Mouse (Mus musculus) limb, embryonic 13.5 days (tissue): ENCODE measurements around the gene Rps11. TPM values are rescaled to one million over a fixed set of nuclear protein-coding genes. Genes with fewer than 3 reads are reported as not detected.
"Not testable (repeated sequence)": the region's sequence is repeated elsewhere in the genome, so short reads cannot be mapped to it uniquely, and the experiment has no call there.

Experiments used
- ATAC-seq: fragments of 200-750 bp; cut with Nextera tagmentation; 2 replicates; pipeline ENCODE4 v1.8.0; 2017; ENCODE audit warnings: low read depth, moderate number of reproducible peaks, moderate TSS enrichment; ENCODE audit not compliant: low FRiP score
- H3K27ac ChIP-seq: fragments of 300-500 bp; sonication (generic); 2 replicates; pipeline ENCODE4 v1.5.1; 2015; ENCODE audit warnings: inconsistent platforms, mild to moderate bottlenecking, moderate library complexity
- H3K27me3 ChIP-seq: fragments of 300-500 bp; sonication (generic); 2 replicates; pipeline ENCODE4 v1.6.1; 2015; ENCODE audit warnings: mild to moderate bottlenecking, inconsistent platforms
- H3K36me3 ChIP-seq: fragments of 300-500 bp; sonication (generic); 2 replicates; pipeline ENCODE4 v1.6.1; 2015; ENCODE audit warnings: inconsistent platforms, mild to moderate bottlenecking, moderate library complexity
- H3K4me1 ChIP-seq: fragments of 300-500 bp; sonication (generic); 2 replicates; pipeline ENCODE4 v1.6.1; 2015; ENCODE audit warnings: inconsistent platforms
- H3K4me2 ChIP-seq: fragments of 300-500 bp; sonication (generic); replicated peaks from 2 replicates; pipeline ENCODE4 v1.6.1; 2015; ENCODE audit warnings: inconsistent platforms, mild to moderate bottlenecking, moderate library complexity
- H3K4me3 ChIP-seq: fragments of 300-500 bp; sonication (generic); 2 replicates; pipeline ENCODE4 v1.5.1; 2015; ENCODE audit warnings: moderate library complexity, mild to moderate bottlenecking, inconsistent platforms
- H3K9ac ChIP-seq: fragments of 300-500 bp; sonication (generic); 2 replicates; pipeline ENCODE4 v1.6.1; 2015; ENCODE audit warnings: mild to moderate bottlenecking, inconsistent platforms
- H3K9me3 ChIP-seq: fragments of 300-500 bp; sonication (generic); 2 replicates; pipeline ENCODE4 v1.6.1; 2016; ENCODE audit warnings: inconsistent platforms
- WGBS: fragments of 180-500 bp; shearing (Covaris S2); methylation state at CpG from one replicate; pipeline ENCODE4 v1.1.7; 2015; 5-methylcytosine and 5-hydroxymethylcytosine counted together
- polyA plus RNA-seq: library from polyadenylated mRNA; unstranded; fragments of >200 nt; fragmentation: Nextera tagmentation; extraction: Ambion mirVana; gene quantifications from 2 replicates; pipeline ENCODE4 v1.2.1, GENCODE M21; 2015

The Rps11 gene
- 1,512 and 1,535 TPM in 2 replicates for polyA plus RNA-seq

- peak within 1 kb of the TSS; percentile 94 for H3K4me2 ChIP-seq
- peaks cover 67% of the 10 kb centered on the region for H3K36me3 ChIP-seq
- ATAC-seq = peak; percentile 79
- no peaks in the 10 kb centered on the region for H3K9me3 ChIP-seq
- peaks cover 57% of the 10 kb centered on the region for H3K4me1 ChIP-seq
- peak within 1 kb of the TSS; percentile 98 for H3K9ac ChIP-seq
- under 1% methylated on average over 59 of the region's 59 CpGs for WGBS
- peak within 1 kb of the TSS; percentile 92 for H3K27ac ChIP-seq
- H3K4me3 ChIP-seq = peak within 1 kb of the TSS; percentile 98
- no peaks in the 10 kb centered on the region for H3K27me3 ChIP-seq
Observed at GRCm38 (mm10) chr7:45124224-45125143, at the start of gene Rps11. TSS of gene Rps11 (minus strand) at chr7:45124439.

- not testable (repeated sequence) for H3K4me2 ChIP-seq, H3K4me3 ChIP-seq, H3K9ac ChIP-seq, H3K36me3 ChIP-seq, ATAC-seq, H3K27ac ChIP-seq
- Histone ChIP-seq H3K27me3 (peaks cover 97% of the 10 kb centered on the region), H3K9me3 (peaks cover 24% of the 10 kb centered on the region), H3K4me1 (peaks cover 15% of the 10 kb centered on the region)
- WGBS = 58% methylated on average over 1 of the region's 1 CpGs
Observed at GRCm38 (mm10) chr7:45173772-45174171, 49.5 kb upstream of the Rps11 start.

- peaks cover 27% of the 10 kb centered on the region for H3K9me3 ChIP-seq
- H3K4me1 ChIP-seq = peaks cover 15% of the 10 kb centered on the region
- no peak overlapping the region for H3K27ac ChIP-seq
- peaks cover 97% of the 10 kb centered on the region for H3K27me3 ChIP-seq
- H3K4me3 ChIP-seq = no peak overlapping the region
- no peaks in the 10 kb centered on the region for H3K36me3 ChIP-seq
- H3K4me2 ChIP-seq = no peak overlapping the region
- no peak overlapping the region for H3K9ac ChIP-seq
- WGBS = 59% methylated on average over 7 of the region's 7 CpGs
- ATAC-seq = no peak
Observed at GRCm38 (mm10) chr7:45172974-45173373, 48.7 kb upstream of the Rps11 start.

DNA sequence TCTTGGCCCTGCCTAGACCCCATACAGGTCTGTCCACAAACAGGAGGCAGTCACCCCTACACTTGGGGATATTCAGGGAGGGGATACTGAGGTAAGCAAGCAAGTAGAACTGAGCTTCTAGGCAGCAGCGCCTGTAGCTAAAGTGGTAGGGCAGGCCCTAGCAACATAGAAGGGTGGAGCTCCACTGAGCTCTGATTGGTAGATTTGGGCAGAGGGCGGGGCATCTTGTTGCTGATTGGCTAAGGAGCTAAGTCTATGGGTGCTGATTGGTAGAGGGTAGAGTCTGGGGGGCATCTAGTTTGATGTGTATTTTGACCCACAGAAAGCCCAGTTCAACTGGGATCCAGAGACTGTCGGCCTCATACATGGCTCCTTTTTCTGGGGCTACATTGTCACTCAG is 45.3 kb upstream of the Rps11 start:
- peaks cover under 1% of the 10 kb centered on the region; the same call in 1 of the 2 replicates for H3K4me1 ChIP-seq
- peaks cover 97% of the 10 kb centered on the region for H3K27me3 ChIP-seq
- no peak overlapping the region for H3K4me2 ChIP-seq
- ATAC-seq = no peak
- H3K27ac ChIP-seq = no peak overlapping the region
- WGBS = 88% methylated on average over 3 of the region's 3 CpGs
- no peak overlapping the region for H3K9ac ChIP-seq
- no peak overlapping the region; the same call in 1 of the 2 replicates for H3K4me3 ChIP-seq
- H3K9me3 ChIP-seq = peaks cover 23% of the 10 kb centered on the region
- no peaks in the 10 kb centered on the region for H3K36me3 ChIP-seq

DNA sequence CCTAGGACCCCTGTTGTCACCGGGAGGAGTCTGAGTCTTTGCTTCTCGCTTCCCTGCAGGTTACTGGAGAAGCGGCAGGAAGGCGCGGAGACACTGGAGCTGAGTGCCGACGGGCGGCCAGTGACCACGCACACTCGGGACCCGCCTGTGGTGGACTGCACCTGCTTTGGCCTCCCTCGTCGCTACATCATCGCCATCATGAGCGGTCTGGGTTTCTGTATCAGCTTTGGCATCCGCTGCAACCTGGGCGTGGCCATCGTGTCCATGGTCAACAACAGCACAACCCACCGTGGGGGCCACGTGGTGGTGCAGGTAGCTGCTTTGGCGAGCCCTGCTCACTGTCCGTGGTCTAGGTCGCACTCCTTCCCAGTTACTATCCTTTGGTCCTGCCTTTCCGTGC is 44.4 kb upstream of the Rps11 start:
- no peak for ATAC-seq
- Histone ChIP-seq H3K9me3 (peaks cover 23% of the 10 kb centered on the region), H3K4me1 (peaks cover 5% of the 10 kb centered on the region), H3K27me3 (peaks cover 97% of the 10 kb centered on the region), H3K4me3 (0 out of 2 replicates have a peak overlapping the region, but pooled peaks have one; percentile 7), H3K4me2 (no peak overlapping the region), H3K9ac (no peak overlapping the region), H3K36me3 (no peaks in the 10 kb centered on the region), H3K27ac (no peak overlapping the region)
- 6% methylated on average over 24 of the region's 24 CpGs for WGBS

DNA sequence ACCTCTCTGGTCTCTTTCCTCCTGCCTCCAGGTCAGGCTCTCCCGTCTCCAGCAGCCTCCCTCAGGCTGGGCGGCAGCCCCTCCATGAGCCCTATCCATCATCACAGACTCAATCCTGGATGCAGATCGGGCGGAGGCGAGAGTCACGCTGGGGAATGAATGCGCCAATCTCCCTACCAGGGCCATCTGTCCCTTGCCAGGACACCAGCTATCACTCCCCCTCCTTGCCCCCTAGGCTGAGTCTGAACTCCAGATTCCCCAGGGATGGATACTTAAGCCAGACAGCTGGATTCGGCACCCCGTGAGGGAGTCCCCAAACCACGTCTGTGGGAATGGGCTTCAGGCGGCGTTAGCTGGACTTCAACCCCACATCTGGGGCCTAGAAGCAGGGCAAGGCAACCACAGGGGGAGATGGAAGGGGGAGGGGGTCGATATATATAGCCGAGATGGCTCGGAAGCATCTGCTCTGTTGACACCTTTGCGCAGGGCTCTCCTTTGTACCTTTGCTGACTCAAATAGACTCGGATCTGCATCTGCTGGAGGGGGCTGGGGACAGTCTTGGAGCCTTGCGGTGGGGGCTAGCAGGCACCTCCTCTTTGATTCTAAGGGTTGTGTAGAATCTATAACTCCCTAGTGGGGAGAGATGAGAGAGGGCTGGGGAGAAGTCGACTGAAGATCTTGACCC is 43.7 kb upstream of the Rps11 start:
- Histone ChIP-seq H3K9ac (no peak overlapping the region), H3K27ac (no peak overlapping the region), H3K4me2 (no peak overlapping the region), H3K27me3 (peaks cover 100% of the 10 kb centered on the region), H3K36me3 (no peaks in the 10 kb centered on the region), H3K4me1 (peaks cover 6% of the 10 kb centered on the region), H3K4me3 (no peak overlapping the region), H3K9me3 (peaks cover 23% of the 10 kb centered on the region)
- WGBS = 2% methylated on average over 19 of the region's 19 CpGs
- ATAC-seq = no peak

GRCm38 (mm10) chr7:45166950-45167401 is 42.7 kb upstream of the Rps11 start:
- WGBS = 15% methylated on average over 10 of the region's 10 CpGs
- no peak overlapping the region for H3K4me3 ChIP-seq
- ATAC-seq = no peak
- H3K9ac ChIP-seq = no peak overlapping the region
- H3K27me3 ChIP-seq = peaks cover 97% of the 10 kb centered on the region
- no peak overlapping the region for H3K27ac ChIP-seq
- no peak overlapping the region for H3K4me2 ChIP-seq
- H3K36me3 ChIP-seq = no peaks in the 10 kb centered on the region
- H3K4me1 ChIP-seq = peaks cover 13% of the 10 kb centered on the region
- peaks cover 23% of the 10 kb centered on the region for H3K9me3 ChIP-seq

DNA sequence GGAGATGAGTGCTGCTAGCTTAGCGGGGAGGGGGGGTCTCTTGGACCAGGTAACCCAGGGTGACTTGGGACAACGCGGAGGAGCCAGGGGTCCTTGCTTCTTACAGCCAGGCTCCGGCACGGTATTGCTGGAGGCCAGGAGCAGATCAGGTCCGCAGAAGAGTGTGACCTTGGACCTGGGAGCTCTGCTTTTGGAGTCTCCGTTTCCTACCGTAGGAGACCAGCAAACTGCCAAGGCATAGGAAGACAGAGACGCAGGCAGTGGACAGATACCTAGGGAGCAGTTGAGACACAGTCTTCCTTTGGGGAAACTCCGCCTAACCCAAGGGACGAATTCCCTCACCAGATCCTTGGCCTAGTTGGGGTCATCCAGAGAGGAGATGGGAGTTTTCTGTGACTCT is 41.5 kb upstream of the Rps11 start:
- Histone ChIP-seq H3K4me2 (no peak overlapping the region), H3K27me3 (peaks cover 84% of the 10 kb centered on the region), H3K9ac (no peak overlapping the region), H3K4me1 (peaks cover 13% of the 10 kb centered on the region), H3K4me3 (no peak overlapping the region), H3K27ac (no peak overlapping the region), H3K36me3 (0 out of 2 replicates have a peak, but pooled peaks cover 3% of the 10 kb centered on the region), H3K9me3 (peaks cover 22% of the 10 kb centered on the region)
- no peak for ATAC-seq
- WGBS = 46% methylated on average over 11 of the region's 11 CpGs

DNA sequence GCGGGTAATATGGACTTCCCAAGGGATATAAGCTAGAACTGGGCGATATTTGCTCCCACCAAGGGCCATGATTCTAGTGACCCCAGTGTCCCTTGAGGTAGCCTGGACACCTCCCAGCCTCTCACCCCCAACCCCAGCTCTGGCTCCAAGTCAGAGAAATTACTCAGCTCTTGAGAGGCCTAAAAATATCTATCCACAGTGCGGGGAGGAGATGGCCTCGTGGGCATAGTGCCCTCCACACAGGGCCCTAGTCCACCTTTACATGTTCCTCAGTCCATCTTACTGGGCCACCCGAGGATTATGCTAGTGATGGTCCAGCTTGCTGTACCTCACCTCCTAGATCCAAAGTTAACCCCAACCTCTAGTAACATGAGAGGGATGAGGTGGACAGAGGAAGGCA is 40.6 kb upstream of the Rps11 start:
- H3K4me1 ChIP-seq = peaks cover 13% of the 10 kb centered on the region
- H3K36me3 ChIP-seq = peaks cover 11% of the 10 kb centered on the region
- no peak overlapping the region for H3K27ac ChIP-seq
- H3K4me2 ChIP-seq = no peak overlapping the region
- no peak overlapping the region for H3K4me3 ChIP-seq
- H3K27me3 ChIP-seq = peaks cover 75% of the 10 kb centered on the region
- WGBS = 67% methylated on average over 5 of the region's 5 CpGs
- no peak overlapping the region for H3K9ac ChIP-seq
- H3K9me3 ChIP-seq = peaks cover 13% of the 10 kb centered on the region
- ATAC-seq = no peak

DNA sequence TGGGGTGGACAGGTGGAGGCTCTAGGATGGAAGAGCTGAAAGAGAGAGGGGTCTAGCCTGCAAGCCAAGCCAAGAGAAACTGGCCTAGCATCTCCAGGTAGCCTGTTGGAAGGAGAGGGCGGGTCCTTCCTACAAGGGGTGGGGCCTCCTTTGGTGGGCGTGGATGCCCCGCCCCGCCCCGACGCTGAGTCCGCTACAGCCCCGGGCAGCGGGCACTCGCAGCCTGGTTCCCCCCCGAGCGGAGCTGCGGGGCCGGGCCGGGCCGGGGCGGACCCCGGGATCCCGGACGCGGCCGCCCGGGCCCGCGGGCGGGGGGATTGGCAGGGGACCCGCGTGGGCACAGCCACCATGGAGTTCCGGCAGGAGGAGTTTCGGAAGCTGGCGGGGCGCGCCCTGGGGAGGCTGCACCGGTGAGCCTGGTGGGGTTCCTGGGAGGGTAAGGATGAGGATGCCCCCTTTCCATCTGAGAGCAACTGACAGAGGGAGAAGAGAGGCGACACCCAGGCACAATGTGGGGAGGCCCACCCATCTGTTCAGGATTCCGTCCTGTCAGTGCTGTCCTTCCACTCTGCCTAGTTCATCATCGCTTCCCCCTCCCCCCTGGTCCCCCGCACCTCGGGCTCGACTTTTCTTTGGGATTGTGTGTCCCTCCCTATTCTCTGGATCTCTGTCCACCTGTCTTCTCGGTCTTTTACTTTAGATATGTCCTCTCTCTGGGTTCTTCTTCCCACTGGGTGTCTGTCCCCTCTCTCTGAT is 39.7 kb upstream of the Rps11 start, which contains the start of gene Slc17a7:
Gene Slc17a7 (plus strand): TSS at position 215 of the 756 bp plus-strand sequence.
- ATAC-seq = no peak
- Histone ChIP-seq H3K4me3 (peak within 1 kb of the TSS; percentile 47), H3K9ac (peak within 1 kb of the TSS; percentile 59), H3K27ac (no peak within 1 kb of the TSS), H3K27me3 (peaks cover 66% of the 10 kb centered on the region), H3K36me3 (peaks cover 20% of the 10 kb centered on the region), H3K4me1 (peaks cover 13% of the 10 kb centered on the region), H3K9me3 (peaks cover 4% of the 10 kb centered on the region; the same call in 1 of the 2 replicates), H3K4me2 (peak within 1 kb of the TSS; percentile 73)
- WGBS = 2% methylated on average over 34 of the region's 41 CpGs

DNA sequence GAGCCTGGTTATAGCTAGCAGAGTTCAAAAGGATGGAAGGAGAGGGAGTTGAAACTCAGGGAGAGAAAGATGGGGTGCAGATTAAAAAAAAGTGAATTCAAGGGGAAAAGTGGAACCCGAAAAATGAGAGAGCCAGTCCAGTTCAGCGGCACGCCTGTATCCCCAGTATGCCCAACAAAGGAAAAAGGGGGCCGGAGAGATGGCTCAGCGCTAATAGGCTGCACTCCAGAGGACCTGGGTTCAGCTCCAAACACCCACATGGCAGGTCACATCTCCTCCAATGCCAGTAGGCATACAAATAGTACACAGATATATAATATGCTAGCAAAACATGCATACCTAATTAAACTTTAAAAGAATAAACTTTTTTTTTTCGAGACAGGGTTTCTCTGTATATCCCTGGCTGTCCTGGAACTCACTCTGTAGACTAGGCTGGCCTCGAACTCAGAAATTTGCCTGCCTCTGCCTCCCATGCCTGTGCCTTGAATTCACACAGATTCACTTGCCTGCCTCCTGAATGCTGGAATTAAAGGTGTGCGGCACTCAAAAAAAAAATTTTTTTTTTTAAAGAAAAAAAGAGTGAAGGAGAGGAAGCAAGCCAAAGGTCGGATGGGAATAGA is 38.9 kb upstream of the Rps11 start:
- H3K4me1 ChIP-seq = peaks cover 13% of the 10 kb centered on the region
- peak overlapping the region; percentile 72; the same call in 1 of the 2 replicates for H3K4me2 ChIP-seq
- no peak for ATAC-seq
- no peak overlapping the region for H3K9ac ChIP-seq
- H3K9me3 ChIP-seq = no peaks in the 10 kb centered on the region
- peaks cover 58% of the 10 kb centered on the region for H3K27me3 ChIP-seq
- peak overlapping the region; percentile 47 for H3K4me3 ChIP-seq
- 69% methylated on average over 9 of the region's 9 CpGs for WGBS
- no peak overlapping the region for H3K27ac ChIP-seq
- peaks cover 28% of the 10 kb centered on the region for H3K36me3 ChIP-seq
